Mouse (Mus musculus) hindbrain, postnatal 0 days (tissue): ENCODE measurements around the gene Fam189a2. TPM values are rescaled to one million over a fixed set of nuclear protein-coding genes. Genes with fewer than 3 reads are reported as not detected.

ENCODE experiments used
- ATAC-seq: fragments of 200-750 bp; cut with Nextera tagmentation; 2 replicates; pipeline ENCODE4 v1.8.0; 2017; ENCODE audit warnings: mild to moderate bottlenecking, moderate TSS enrichment, moderate library complexity
- DNase-seq: peaks from one replicate; pipeline ENCODE4 v3.0.0-alpha.2; 2015; ENCODE audit warnings: low spot score
- H3K27ac ChIP-seq: fragments of 300-500 bp; sonication (generic); 2 replicates; pipeline ENCODE4 v1.5.1; 2014; ENCODE audit warnings: mild to moderate bottlenecking
- H3K27me3 ChIP-seq: fragments of 300-500 bp; sonication (generic); 2 replicates; pipeline ENCODE4 v1.6.1; 2014; ENCODE audit warnings: low read length, mixed read lengths; ENCODE audit not compliant: insufficient read depth
- H3K36me3 ChIP-seq: fragments of 300-500 bp; sonication (generic); 2 replicates; pipeline ENCODE4 v1.6.1; 2014; ENCODE audit warnings: low read length, mixed read lengths; ENCODE audit not compliant: insufficient read depth
- H3K4me1 ChIP-seq: fragments of 300-500 bp; sonication (generic); 2 replicates; pipeline ENCODE4 v1.6.1; 2014; ENCODE audit warnings: antibody characterized with exemption, low read length, mixed read lengths; ENCODE audit not compliant: insufficient read depth
- H3K4me2 ChIP-seq: fragments of 300-500 bp; sonication (generic); 2 replicates; pipeline ENCODE4 v1.6.1; 2014; ENCODE audit warnings: low read depth, mild to moderate bottlenecking, low read length, moderate library complexity, mixed read lengths
- H3K4me3 ChIP-seq: fragments of 300-500 bp; sonication (generic); 2 replicates; pipeline ENCODE4 v1.5.1; 2014; ENCODE audit warnings: low read length
- H3K9ac ChIP-seq: fragments of 300-500 bp; sonication (generic); replicated peaks from 2 replicates; pipeline ENCODE4 v1.6.1; 2014; ENCODE audit warnings: mild to moderate bottlenecking, low read length, moderate library complexity, mixed read lengths
- H3K9me3 ChIP-seq: fragments of 300-500 bp; sonication (generic); 2 replicates; pipeline ENCODE4 v1.6.1; 2016; ENCODE audit warnings: low read length, mixed read lengths
- CTCF ChIP-seq: IDR thresholded peaks from 2 replicates; pipeline ENCODE4 v1.5.1; 2016; ENCODE audit warnings: antibody characterized with exemption, control low read depth, low read depth
- WGBS: fragments of 180-500 bp; shearing (Covaris S2); extraction: QIAGEN DNeasy Blood & Tissue Kit; methylation state at CpG from one replicate; pipeline ENCODE4 v1.1.7; 2014; 5-methylcytosine and 5-hydroxymethylcytosine counted together
- polyA plus RNA-seq: library from polyadenylated mRNA; unstranded; fragments of >200 nt; fragmentation: Nextera tagmentation; extraction: Ambion mirVana; gene quantifications from 2 replicates; pipeline ENCODE4 v1.2.1, GENCODE M21; 2015
- total RNA-seq: library from RNA; depleted of rRNA; stranded (reverse); fragments of >200 nt; gene quantifications from 2 replicates; pipeline ENCODE4 v1.2.3, GENCODE M21; 2014

The Fam189a2 gene
- total and polyA plus RNA-seq, 2 experiments from 2014 or later, result 2.7 to 16.9 TPM

DNA sequence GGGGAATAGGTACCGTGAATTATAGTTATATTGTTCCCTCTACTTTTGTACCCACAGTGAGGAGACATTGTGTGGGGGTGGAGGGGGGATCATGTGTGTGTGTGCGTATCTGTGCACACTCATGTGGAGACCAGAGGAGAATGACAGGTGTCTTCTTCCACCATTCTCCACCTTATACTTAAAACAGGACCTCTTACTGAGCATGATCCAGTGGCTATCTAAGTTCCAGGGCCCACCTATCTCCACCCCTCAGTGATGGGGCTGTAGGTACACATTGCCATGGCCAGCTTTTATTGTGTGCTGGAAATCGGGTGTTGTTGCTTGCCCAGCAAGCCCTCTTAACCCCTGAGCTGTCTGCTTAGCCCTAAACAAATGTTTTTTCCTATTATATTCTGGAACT, 10.1 kb downstream of the Fam189a2 start:
- Histone ChIP-seq H3K27me3 (no peaks in the 10 kb centered on the region), H3K36me3 (no peaks in the 10 kb centered on the region), H3K4me3 (no peak overlapping the region), H3K4me1 (peaks cover 4% of the 10 kb centered on the region), H3K9me3 (no peaks in the 10 kb centered on the region), H3K4me2 (no peak overlapping the region), H3K27ac (no peak overlapping the region), H3K9ac (no peak overlapping the region)
- no peak for DNase-seq
- ATAC-seq, result no peak
- TF ChIP-seq CTCF, result no peak
- WGBS, result 88% methylated on average over 3 of the region's 3 CpGs

DNA sequence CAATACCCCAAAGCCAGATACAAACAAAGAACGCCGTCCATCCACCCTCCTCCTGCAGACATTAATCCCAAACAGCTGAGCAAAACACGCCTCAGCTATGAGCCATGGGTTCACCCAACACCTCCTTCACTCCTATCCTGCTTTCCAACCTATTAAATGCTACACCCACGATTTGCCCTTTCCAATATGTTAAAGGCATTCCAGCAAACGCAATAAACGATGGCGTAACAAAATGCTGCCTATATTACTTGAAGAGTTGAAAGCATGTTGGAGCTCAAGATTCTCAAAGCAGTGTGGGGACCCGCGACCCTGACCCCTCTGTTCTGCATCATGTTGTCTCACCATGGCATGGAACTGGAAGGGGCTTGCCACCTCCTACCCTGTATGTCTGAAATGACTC, 11.2 kb downstream of the Fam189a2 start:
- H3K27me3 ChIP-seq, result no peaks in the 10 kb centered on the region
- no peaks in the 10 kb centered on the region for H3K36me3 ChIP-seq
- no peak overlapping the region for H3K9ac ChIP-seq
- H3K27ac ChIP-seq, result no peak overlapping the region
- 88% methylated on average over 9 of the region's 9 CpGs for WGBS
- H3K4me3 ChIP-seq, result no peak overlapping the region
- H3K9me3 ChIP-seq, result no peaks in the 10 kb centered on the region
- no peak overlapping the region for H3K4me2 ChIP-seq
- ATAC-seq (no peak), DNase-seq (no peak)
- peaks cover 4% of the 10 kb centered on the region for H3K4me1 ChIP-seq
- no peak for TF ChIP-seq CTCF

GRCm38 (mm10) chr19:24018396-24018795, 12.4 kb downstream of the Fam189a2 start:
- no peak for TF ChIP-seq CTCF
- ATAC-seq (no peak), DNase-seq (no peak)
- Histone ChIP-seq H3K4me3 (no peak overlapping the region), H3K4me1 (peaks cover 4% of the 10 kb centered on the region), H3K4me2 (no peak overlapping the region), H3K27ac (no peak overlapping the region), H3K9me3 (no peaks in the 10 kb centered on the region), H3K9ac (no peak overlapping the region), H3K27me3 (no peaks in the 10 kb centered on the region), H3K36me3 (no peaks in the 10 kb centered on the region)
- 82% methylated on average over 3 of the region's 3 CpGs for WGBS

DNA sequence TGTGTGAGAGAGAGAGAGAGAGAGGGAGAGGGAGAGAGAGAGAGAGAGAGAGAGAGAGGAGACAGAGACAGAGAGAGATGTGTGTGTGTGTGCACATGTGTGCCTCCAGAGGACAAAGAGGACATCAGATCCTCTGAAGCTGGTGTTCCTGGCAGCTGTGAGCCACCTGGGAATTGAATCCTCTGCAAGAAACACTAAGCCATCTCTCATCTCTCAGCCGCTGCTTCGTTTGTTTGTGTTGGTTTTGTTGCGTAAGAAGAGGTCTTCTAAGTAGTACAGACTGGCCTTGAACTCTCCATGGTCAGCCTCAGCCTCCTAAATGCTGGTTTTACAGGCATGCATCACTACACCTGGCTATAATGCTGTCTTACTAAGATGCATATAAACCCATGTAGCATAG, 12.9 kb downstream of the Fam189a2 start:
- Histone ChIP-seq H3K4me1 (peaks cover 4% of the 10 kb centered on the region), H3K27me3 (no peaks in the 10 kb centered on the region), H3K36me3 (no peaks in the 10 kb centered on the region), H3K9me3 (no peaks in the 10 kb centered on the region), H3K9ac (no peak overlapping the region), H3K4me3 (no peak overlapping the region), H3K4me2 (no peak overlapping the region), H3K27ac (no peak overlapping the region)
- no peak for DNase-seq
- no peak for ATAC-seq
- 67% methylated on average over 3 of the region's 3 CpGs for WGBS
- no peak for TF ChIP-seq CTCF

DNA sequence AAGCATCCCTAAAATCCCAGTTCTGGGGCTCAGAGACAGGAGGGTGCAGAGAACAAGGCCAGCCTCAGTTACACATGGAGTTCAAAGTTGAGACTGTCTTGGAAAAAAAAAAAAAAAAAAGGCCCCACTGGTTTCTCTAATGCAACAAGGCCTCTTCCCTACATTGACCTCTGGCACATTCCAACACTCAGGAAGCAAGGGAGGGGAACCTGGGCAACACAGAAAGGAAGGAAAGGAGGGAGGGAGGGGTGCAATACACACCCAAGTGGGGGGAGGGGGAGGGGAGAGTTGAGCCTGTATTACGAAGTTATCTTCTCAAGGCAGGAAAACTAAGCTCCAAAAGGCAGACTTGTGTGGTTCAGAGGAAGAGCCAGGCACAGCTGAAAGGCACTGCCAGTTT, 13.4 kb downstream of the Fam189a2 start:
- peaks cover 4% of the 10 kb centered on the region for H3K4me1 ChIP-seq
- TF ChIP-seq CTCF, result no peak
- no peaks in the 10 kb centered on the region for H3K27me3 ChIP-seq
- H3K36me3 ChIP-seq, result no peaks in the 10 kb centered on the region
- H3K4me3 ChIP-seq, result no peak overlapping the region
- no peak overlapping the region for H3K9ac ChIP-seq
- no peak overlapping the region for H3K4me2 ChIP-seq
- no peaks in the 10 kb centered on the region for H3K9me3 ChIP-seq
- ATAC-seq (no peak), DNase-seq (peak; percentile 8)
- WGBS, result 13% methylated on average over 1 of the region's 1 CpGs
- H3K27ac ChIP-seq, result peak overlapping the region; percentile 68; the same call in 1 of the 2 replicates

- Histone ChIP-seq H3K4me1 (peaks cover 4% of the 10 kb centered on the region), H3K4me2 (no peak overlapping the region), H3K36me3 (no peaks in the 10 kb centered on the region), H3K27me3 (no peaks in the 10 kb centered on the region), H3K9ac (no peak overlapping the region), H3K9me3 (0 out of 2 replicates have a peak, but pooled peaks cover 2% of the 10 kb centered on the region), H3K4me3 (no peak overlapping the region), H3K27ac (peak overlapping the region; percentile 68; the same call in 1 of the 2 replicates)
- 10% methylated on average over 3 of the region's 3 CpGs for WGBS
- ATAC-seq (peak; percentile 77), DNase-seq (peak; percentile 54)
- no peak for TF ChIP-seq CTCF
Measured at GRCm38 (mm10) chr19:24016706-24017386, 14.0 kb downstream of the Fam189a2 start.

DNA sequence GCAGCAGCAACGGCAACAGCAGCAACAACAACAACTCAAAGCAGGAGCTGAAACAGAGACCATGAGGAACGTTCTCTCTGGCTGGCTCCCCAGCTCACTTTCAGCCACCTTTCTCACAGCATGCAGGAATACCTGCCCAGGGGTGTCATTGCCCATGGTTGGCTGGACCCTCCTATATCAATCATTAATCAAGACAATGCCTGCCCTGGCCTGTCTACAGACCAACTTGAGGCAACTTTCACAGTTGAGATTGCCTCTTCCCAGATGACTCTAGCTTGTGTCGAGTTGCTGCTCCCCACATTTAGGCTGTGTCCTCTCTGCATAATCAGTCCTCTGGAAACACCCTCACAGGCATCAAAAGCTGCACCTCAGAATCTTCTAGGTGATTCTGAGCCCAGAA, 17.6 kb downstream of the Fam189a2 start:
- peaks cover 4% of the 10 kb centered on the region for H3K4me1 ChIP-seq
- H3K27me3 ChIP-seq, result no peaks in the 10 kb centered on the region
- no peak overlapping the region for H3K4me3 ChIP-seq
- TF ChIP-seq CTCF, result no peak
- no peak overlapping the region for H3K27ac ChIP-seq
- no peak overlapping the region for H3K4me2 ChIP-seq
- DNase-seq (no peak), ATAC-seq (no peak)
- H3K36me3 ChIP-seq, result no peaks in the 10 kb centered on the region
- no peak overlapping the region for H3K9ac ChIP-seq
- H3K9me3 ChIP-seq, result 0 out of 2 replicates have a peak, but pooled peaks cover 5% of the 10 kb centered on the region
- 87% methylated on average over 3 of the region's 3 CpGs for WGBS
